In genomic region chr15:103214971-103215907, GRCm38 (mm10) we compare ENCODE assay signal across 8 mouse cellular contexts. TPM values are rescaled to one million over a fixed set of nuclear protein-coding genes. Genes with fewer than 3 reads are reported as not detected.
DNase-seq lines count a peak whose midpoint lies in the region; ATAC-seq lines count a peak whose summit lies in the region.

No protein-coding gene starts in this region.

- ATAC-seq in intestine, embryonic 16.5 days, result peak; percentile 95

- peak; percentile 90 for DNase-seq in adrenal gland, adult 2 months
- DNase-seq in embryo, embryonic 11.5 days (ENCODE audit: low read depth, low spot score), result peak; percentile 87
- peak; percentile 79 to 91 for DNase-seq in gastrocnemius, postnatal 4 days (ENCODE audit: low spot score in 2 of 2)
- DNase-seq in left cerebral cortex, postnatal 36 days (ENCODE audit: low spot score in 2 of 2), result peak; percentile 86 to 87
- DNase-seq in midbrain, embryonic 10.5 days (ENCODE audit: low spot score), result peak; percentile 94
- peak; percentile 83 to 84 for DNase-seq in right cerebral cortex, postnatal 36 days (ENCODE audit: low spot score in 2 of 2)
- peak; percentile 89 for DNase-seq in urinary bladder, postnatal 4 days (ENCODE audit: low spot score in 2 of 2)

- peak overlapping the region; percentile 83 for H3K27ac ChIP-seq in intestine, embryonic 16.5 days (ENCODE audit: low read length)
- H3K27ac ChIP-seq in midbrain, embryonic 10.5 days (replicated peaks), result peak overlapping the region; percentile 92

- H3K4me1 ChIP-seq in intestine, embryonic 16.5 days (ENCODE audit: control insufficient read depth, insufficient read depth, low read length), result peaks cover 13% of the 10 kb centered on the region
- H3K4me1 ChIP-seq in midbrain, embryonic 10.5 days, result peaks cover 51% of the 10 kb centered on the region

- H3K9ac ChIP-seq in intestine, embryonic 16.5 days (ENCODE audit: low read depth, low read length), result peak overlapping the region; percentile 56

- H3K4me3 ChIP-seq in intestine, embryonic 16.5 days (ENCODE audit: low read length), result peak overlapping the region; percentile 48
- H3K4me3 ChIP-seq in midbrain, embryonic 10.5 days, result peak overlapping the region; percentile 51

- 2% methylated on average over 15 of the region's 15 CpGs for WGBS in intestine, embryonic 16.5 days
- WGBS in midbrain, embryonic 10.5 days, result under 1% methylated on average over 15 of the region's 15 CpGs

- intact Hi-C loops in left cerebral cortex, postnatal 36 days (cut with DNase I), result no loop called here

- H3K9me3 ChIP-seq in intestine, embryonic 16.5 days (ENCODE audit: control insufficient read depth, low read length), result no peaks in the 10 kb centered on the region
- H3K9me3 ChIP-seq in midbrain, embryonic 10.5 days (replicated peaks), result no peaks in the 10 kb centered on the region

- H3K4me2 ChIP-seq in intestine, embryonic 16.5 days (ENCODE audit: low read depth, low read length), result peak overlapping the region; percentile 63

- peaks cover 8% of the 10 kb centered on the region; the same call in 1 of the 2 replicates for H3K36me3 ChIP-seq in intestine, embryonic 16.5 days (ENCODE audit: control insufficient read depth, insufficient read depth, low read length)
- peaks cover 40% of the 10 kb centered on the region for H3K36me3 ChIP-seq in midbrain, embryonic 10.5 days

- H3K27me3 ChIP-seq in intestine, embryonic 16.5 days (replicated peaks; ENCODE audit: control insufficient read depth, insufficient read depth, low read length), result no peaks in the 10 kb centered on the region
- H3K27me3 ChIP-seq in midbrain, embryonic 10.5 days (ENCODE audit: low read depth, poor library complexity, severe bottlenecking), result no peaks in the 10 kb centered on the region

RNA-seq across cellular contexts. Expression of gene Cbx5, which starts 24.4 kb away (rescaled TPM):
- 10 to 100 TPM; 76.3 to 80.2 TPM for total RNA-seq in adrenal gland, adult 2 months (2021)
- 4.4 and 4.7 TPM in 2 replicates for polyA plus RNA-seq in adrenal gland, adult 2 months (2012; rRNA removed)
- total RNA-seq in gastrocnemius, postnatal 4 days (2021), result 100 to 1,000 TPM in 1 of 2 experiments, 10 to 100 TPM in 1; 97.9 to 100 TPM
- polyA plus RNA-seq in intestine, embryonic 16.5 days (2015; fragmentation: Nextera tagmentation; extraction: Ambion mirVana), result 60.0 and 70.4 TPM in 2 replicates
- total RNA-seq in left cerebral cortex, postnatal 36 days (2021), result 100 to 1,000 TPM; 158 to 174 TPM
- 194 and 206 TPM in 2 replicates for polyA plus RNA-seq in midbrain, embryonic 10.5 days (2016; fragmentation: Nextera tagmentation; extraction: Ambion mirVana)

RNA-seq across cellular contexts. Expression of gene Hnrnpa1, which starts 25.0 kb away (rescaled TPM):
- total RNA-seq in adrenal gland, adult 2 months (2021), result 100 to 1,000 TPM; 140 to 208 TPM
- 8.1 TPM in 2 replicates for polyA plus RNA-seq in adrenal gland, adult 2 months (2012; rRNA removed)
- total RNA-seq in gastrocnemius, postnatal 4 days (2021), result 100 to 1,000 TPM; 295 to 303 TPM
- 472 and 503 TPM in 2 replicates for polyA plus RNA-seq in intestine, embryonic 16.5 days (2015; fragmentation: Nextera tagmentation; extraction: Ambion mirVana)
- 100 to 1,000 TPM; 199 to 232 TPM for total RNA-seq in left cerebral cortex, postnatal 36 days (2021)
- polyA plus RNA-seq in midbrain, embryonic 10.5 days (2016; fragmentation: Nextera tagmentation; extraction: Ambion mirVana), result 1,542 and 1,692 TPM in 2 replicates

RNA-seq across cellular contexts. Expression of gene Nfe2, which starts 43.0 kb away (rescaled TPM):
- total RNA-seq in adrenal gland, adult 2 months (2021), result under 1 TPM; 0.21 to 0.95 TPM
- 0.38 and 0.83 TPM in 2 replicates for polyA plus RNA-seq in adrenal gland, adult 2 months (2012; rRNA removed)
- total RNA-seq in gastrocnemius, postnatal 4 days (2021), result 1 to 10 TPM in 1 of 2 experiments, under 1 TPM in 1; 0.61 to 1.5 TPM
- polyA plus RNA-seq in intestine, embryonic 16.5 days (2015; fragmentation: Nextera tagmentation; extraction: Ambion mirVana), result 3.4 and 5.2 TPM in 2 replicates
- not detected for total RNA-seq in left cerebral cortex, postnatal 36 days (2021)
- 5.6 and 6.4 TPM in 2 replicates for polyA plus RNA-seq in midbrain, embryonic 10.5 days (2016; fragmentation: Nextera tagmentation; extraction: Ambion mirVana)

RNA-seq across cellular contexts. Expression of gene Smug1, which starts 48.3 kb away (rescaled TPM):
- 10 to 100 TPM; 11.0 to 16.7 TPM for total RNA-seq in adrenal gland, adult 2 months (2021)
- polyA plus RNA-seq in adrenal gland, adult 2 months (2012; rRNA removed), result 16.6 and 17.1 TPM in 2 replicates
- 10 to 100 TPM; 13.9 to 15.4 TPM for total RNA-seq in gastrocnemius, postnatal 4 days (2021)
- polyA plus RNA-seq in intestine, embryonic 16.5 days (2015; fragmentation: Nextera tagmentation; extraction: Ambion mirVana), result 20.2 and 22.1 TPM in 2 replicates
- total RNA-seq in left cerebral cortex, postnatal 36 days (2021), result 10 to 100 TPM; 18.3 to 20.0 TPM
- 24.6 and 26.4 TPM in 2 replicates for polyA plus RNA-seq in midbrain, embryonic 10.5 days (2016; fragmentation: Nextera tagmentation; extraction: Ambion mirVana)

RNA-seq across cellular contexts. Expression of gene Copz1, which starts 57.3 kb away (rescaled TPM):
- 100 to 1,000 TPM; 146 to 152 TPM for total RNA-seq in adrenal gland, adult 2 months (2021)
- polyA plus RNA-seq in adrenal gland, adult 2 months (2012; rRNA removed), result 51.3 and 59.7 TPM in 2 replicates
- total RNA-seq in gastrocnemius, postnatal 4 days (2021), result 10 to 100 TPM; 72.8 to 78.4 TPM
- polyA plus RNA-seq in intestine, embryonic 16.5 days (2015; fragmentation: Nextera tagmentation; extraction: Ambion mirVana), result 297 and 298 TPM in 2 replicates
- total RNA-seq in left cerebral cortex, postnatal 36 days (2021), result 10 to 100 TPM; 87.8 to 95.9 TPM
- 288 and 291 TPM in 2 replicates for polyA plus RNA-seq in midbrain, embryonic 10.5 days (2016; fragmentation: Nextera tagmentation; extraction: Ambion mirVana)

Comparison
In these comparisons a context has a peak if more than half of its experiments do, and no peak if none do; other contexts are left out.
1. Peak in every context shown above with its lines: DNase-seq, ATAC-seq, H3K4me3 ChIP-seq and H3K27ac ChIP-seq.